Mouse (Mus musculus) small intestine, adult 2 months (tissue): Measurements from ENCODE around the gene Trim67. TPM values are rescaled to one million over a fixed set of nuclear protein-coding genes. Genes with fewer than 3 reads are reported as not detected.

Source experiments
- H3K27ac ChIP-seq: fragments of 200-500 bp; 2 replicates; pipeline ENCODE4 v1.5.1; 2012; ENCODE audit warnings: low read depth, low read length, control low read depth, inconsistent platforms; ENCODE audit not compliant: insufficient read depth
- H3K27me3 ChIP-seq: fragments of 200-500 bp; 2 replicates; pipeline ENCODE4 v1.6.1; 2012; ENCODE audit warnings: mild to moderate bottlenecking, moderate library complexity, low read length, inconsistent platforms; ENCODE audit not compliant: control insufficient read depth, insufficient read depth
- H3K36me3 ChIP-seq: fragments of 200-500 bp; 2 replicates; pipeline ENCODE4 v1.6.1; 2012; ENCODE audit warnings: mild to moderate bottlenecking, low read length, control low read depth, inconsistent platforms; ENCODE audit not compliant: control insufficient read depth, insufficient read depth
- H3K4me1 ChIP-seq: fragments of 200-500 bp; 2 replicates; pipeline ENCODE4 v1.6.1; 2012; ENCODE audit warnings: low read length, inconsistent platforms, mixed read lengths; ENCODE audit not compliant: control insufficient read depth, insufficient read depth, insufficient read length
- H3K4me3 ChIP-seq: fragments of 200-500 bp; 2 replicates; pipeline ENCODE4 v1.5.1; 2012; ENCODE audit warnings: low read depth, mild to moderate bottlenecking, control low read depth, inconsistent platforms, low read length, moderate library complexity
- CTCF ChIP-seq: fragments of 200-500 bp; IDR thresholded peaks from 2 replicates; pipeline ENCODE4 v1.5.1; 2012; ENCODE audit warnings: low read depth, mild to moderate bottlenecking, control low read depth, inconsistent platforms, low read length, moderate library complexity, mixed read lengths; ENCODE audit not compliant: insufficient replicate concordance, insufficient read length; ENCODE audit errors: extremely low read depth
- POLR2A ChIP-seq: fragments of 200-500 bp; IDR thresholded peaks from 2 replicates; pipeline ENCODE4 v1.6.1; 2012; ENCODE audit warnings: low read depth, mild to moderate bottlenecking, control low read depth, inconsistent platforms, low read length, moderate library complexity
- WGBS: fragments of 180-500 bp; shearing (Covaris S2); methylation state at CpG from one replicate; pipeline ENCODE4 v1.1.7; 2018; 5-methylcytosine and 5-hydroxymethylcytosine counted together
- polyA plus RNA-seq: library from polyadenylated mRNA; depleted of rRNA; stranded (reverse); fragments of >200 nt; gene quantifications from 2 replicates; pipeline ENCODE4 v1.2.3, GENCODE M21; 2012

Gene Trim67
- polyA plus RNA-seq, 1 experiment, result 0.05 TPM

DNA sequence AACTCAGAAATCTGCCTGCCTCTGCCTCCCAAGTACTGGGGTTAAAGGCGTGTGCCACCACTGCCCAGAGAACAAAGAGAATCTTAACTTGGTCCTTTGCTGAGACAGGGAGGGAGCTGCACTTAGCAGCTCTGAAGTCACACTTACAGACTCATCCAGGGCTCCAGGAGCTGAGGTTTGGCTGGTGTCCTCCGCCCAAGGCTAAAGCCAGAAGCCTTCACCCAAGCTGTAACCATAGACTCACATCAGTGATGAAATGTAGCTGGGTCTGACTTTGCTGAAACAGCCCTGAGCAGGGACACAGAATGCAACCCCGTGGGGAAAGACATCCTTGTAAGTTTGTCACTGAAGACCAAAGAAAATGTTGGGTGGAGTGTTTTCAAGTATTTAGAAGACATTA, 10.5 kb upstream of the Trim67 start:
- Histone ChIP-seq H3K36me3 (no peaks in the 10 kb centered on the region), H3K27ac (no peak overlapping the region)
- WGBS, result 78% methylated on average over 3 of the region's 3 CpGs

DNA sequence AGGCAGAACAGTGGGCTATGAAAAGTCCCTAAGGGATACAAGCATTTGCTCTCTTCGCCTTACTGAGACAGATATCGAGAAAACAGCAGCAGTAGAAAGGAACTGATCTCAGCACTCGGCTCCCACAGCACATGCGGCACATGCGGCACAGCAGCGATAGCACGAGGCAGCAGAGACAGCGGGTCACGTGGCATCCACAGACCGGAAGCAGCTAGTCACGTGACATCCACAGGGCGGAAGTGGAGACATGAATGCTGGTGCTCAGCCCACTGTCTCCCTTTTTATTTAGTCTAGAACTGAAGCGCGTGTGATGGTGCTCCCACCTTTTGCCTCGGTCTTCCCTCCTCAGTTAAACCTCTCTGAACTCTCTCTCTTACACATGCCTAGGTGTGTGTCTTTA, 9.7 kb upstream of the Trim67 start:
- no peak overlapping the region for H3K4me3 ChIP-seq
- H3K4me1 ChIP-seq, result no peaks in the 10 kb centered on the region
- H3K27me3 ChIP-seq, result no peaks in the 10 kb centered on the region
- TF ChIP-seq CTCF (no peak), POLR2A (no peak)
- WGBS, result 88% methylated on average over 15 of the region's 15 CpGs
- H3K36me3 ChIP-seq, result no peaks in the 10 kb centered on the region
- H3K27ac ChIP-seq, result no peak overlapping the region

More for the DNA sequence above, 10.5 kb upstream of the Trim67 start:
- H3K4me3 ChIP-seq, result no peak overlapping the region
- TF ChIP-seq CTCF (no peak), POLR2A (no peak)
- no peaks in the 10 kb centered on the region for H3K27me3 ChIP-seq
- no peaks in the 10 kb centered on the region for H3K4me1 ChIP-seq

DNA sequence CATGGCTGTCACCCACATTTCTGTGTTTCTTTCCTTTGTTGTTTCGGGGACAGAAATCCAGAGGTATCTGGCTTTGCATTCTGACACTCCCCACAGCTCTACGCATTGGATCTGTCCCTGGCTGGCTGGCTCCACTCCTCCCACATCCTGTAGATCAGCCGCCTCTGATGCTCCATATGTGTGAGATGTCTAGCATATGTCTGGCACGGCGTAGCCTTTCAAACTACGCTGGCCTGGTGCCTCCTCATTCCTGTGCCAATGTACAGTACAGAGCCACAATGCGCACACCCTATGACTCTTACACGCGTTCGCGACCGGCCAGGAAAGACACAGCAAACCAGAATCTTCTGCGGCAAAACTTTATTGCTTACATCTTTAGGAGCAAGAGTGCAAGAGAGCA, 8.3 kb upstream of the Trim67 start:
- Histone ChIP-seq H3K27ac (no peak overlapping the region), H3K4me3 (no peak overlapping the region), H3K36me3 (no peaks in the 10 kb centered on the region), H3K4me1 (no peaks in the 10 kb centered on the region), H3K27me3 (no peaks in the 10 kb centered on the region)
- no peak for TF ChIP-seq POLR2A
- TF ChIP-seq CTCF, result no peak
- 88% methylated on average over 13 of the region's 13 CpGs for WGBS

DNA sequence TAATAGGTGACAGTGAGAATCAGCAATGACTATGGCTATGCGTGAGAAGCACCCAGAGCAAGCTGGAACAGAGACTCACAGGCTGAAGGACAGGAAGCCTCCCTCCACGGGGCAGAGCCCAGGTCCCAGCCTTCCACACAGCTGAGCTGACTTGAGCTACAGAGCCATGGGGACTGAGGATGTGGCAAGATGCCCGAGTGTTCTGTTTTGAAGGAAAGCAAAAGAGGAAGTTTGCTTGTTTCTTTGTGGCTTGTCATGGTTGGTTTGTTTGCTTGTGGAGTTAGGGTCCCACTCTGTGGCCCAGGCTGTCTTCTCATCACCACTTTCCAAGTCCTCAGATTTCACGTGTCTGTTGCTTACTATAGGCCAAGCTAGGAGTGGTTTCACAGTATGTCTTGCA, 2.2 kb upstream of the Trim67 start:
- H3K27me3 ChIP-seq, result peaks cover 34% of the 10 kb centered on the region
- H3K36me3 ChIP-seq, result no peaks in the 10 kb centered on the region
- H3K27ac ChIP-seq, result no peak overlapping the region
- TF ChIP-seq CTCF (no peak), POLR2A (no peak)
- peaks cover 12% of the 10 kb centered on the region for H3K4me1 ChIP-seq
- no peak overlapping the region for H3K4me3 ChIP-seq
- WGBS, result 63% methylated on average over 4 of the region's 4 CpGs

DNA sequence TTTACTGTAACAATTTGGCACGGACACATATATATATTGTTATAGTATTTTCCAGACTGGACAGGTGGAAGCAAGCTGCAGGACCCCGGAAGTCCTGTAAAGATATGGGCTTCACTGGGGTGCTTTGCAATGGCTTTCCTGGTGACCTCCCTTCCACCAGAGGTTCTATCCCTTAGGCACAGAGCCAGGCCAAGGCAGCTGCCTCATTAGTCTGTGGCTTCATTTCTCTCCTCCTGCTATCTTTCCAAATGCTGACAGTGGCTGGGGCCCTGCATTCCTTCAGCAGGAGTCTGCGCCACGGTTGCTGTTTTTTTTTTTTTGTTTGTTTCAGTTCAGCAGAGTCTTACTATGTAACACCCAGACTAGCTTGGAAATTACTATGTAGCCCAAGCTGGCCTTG, 1.1 kb upstream of the Trim67 start:
- peaks cover 37% of the 10 kb centered on the region for H3K27me3 ChIP-seq
- H3K27ac ChIP-seq, result no peak overlapping the region
- no peaks in the 10 kb centered on the region for H3K36me3 ChIP-seq
- H3K4me1 ChIP-seq, result peaks cover 12% of the 10 kb centered on the region
- 46% methylated on average over 4 of the region's 4 CpGs for WGBS
- TF ChIP-seq CTCF (no peak), POLR2A (no peak)
- no peak overlapping the region for H3K4me3 ChIP-seq

DNA sequence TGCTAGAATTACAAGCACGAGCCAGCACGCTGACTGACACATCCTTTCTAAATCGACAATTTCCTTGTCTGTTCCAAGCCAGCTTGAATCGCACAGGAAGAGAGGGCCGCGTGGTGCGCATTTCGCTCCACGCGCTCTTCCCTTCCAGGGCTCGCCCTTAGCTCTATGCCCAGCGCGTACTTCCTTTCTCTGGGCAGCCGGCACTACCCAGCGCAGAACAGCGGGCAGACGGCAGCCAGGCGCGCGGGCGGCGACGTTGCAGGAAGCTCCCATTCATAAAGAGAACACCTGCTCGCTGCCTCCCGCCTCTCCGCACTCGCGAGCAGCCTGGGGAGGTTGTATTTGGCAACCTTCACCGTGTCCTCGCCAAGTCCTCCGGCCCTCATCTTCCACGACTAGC, 706 bp upstream of the Trim67 start:
- H3K27me3 ChIP-seq, result peaks cover 37% of the 10 kb centered on the region
- peak overlapping the region; percentile 54; the same call in 1 of the 2 replicates for H3K4me3 ChIP-seq
- H3K27ac ChIP-seq, result no peak overlapping the region
- H3K4me1 ChIP-seq, result peaks cover 12% of the 10 kb centered on the region
- no peak for TF ChIP-seq POLR2A
- TF ChIP-seq CTCF, result no peak
- H3K36me3 ChIP-seq, result no peaks in the 10 kb centered on the region
- WGBS, result under 1% methylated on average over 32 of the region's 32 CpGs

DNA sequence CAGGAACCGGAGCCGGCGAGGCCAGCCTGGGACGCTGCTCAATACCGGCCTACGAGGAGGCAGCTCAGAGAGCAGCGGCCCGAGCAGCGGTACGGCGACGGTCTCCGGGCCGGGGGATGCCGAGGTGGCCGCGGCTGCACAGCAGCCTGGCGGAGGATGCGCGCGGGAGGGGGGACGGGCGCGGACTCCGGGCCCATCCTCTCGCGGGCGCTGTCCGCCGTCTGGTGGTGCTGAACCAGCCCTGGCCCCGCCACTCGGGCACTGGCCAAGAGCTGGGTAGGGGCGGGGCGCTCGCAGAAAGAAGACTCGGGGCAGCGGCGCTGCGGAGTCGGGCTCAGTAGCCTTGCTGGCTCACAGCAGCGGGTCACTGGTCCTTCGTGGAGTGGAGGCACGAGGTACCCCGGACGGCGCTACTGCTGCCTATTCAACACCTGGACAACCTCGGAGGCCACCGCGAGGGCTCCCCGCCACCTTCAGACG, 320 bp downstream of the Trim67 start:
- Histone ChIP-seq H3K4me3 (peak overlapping the region; percentile 54), H3K27me3 (peaks cover 37% of the 10 kb centered on the region), H3K27ac (no peak overlapping the region), H3K36me3 (no peaks in the 10 kb centered on the region), H3K4me1 (peaks cover 12% of the 10 kb centered on the region)
- WGBS, result 1% methylated on average over 51 of the region's 51 CpGs
- TF ChIP-seq CTCF, result no peak
- no peak for TF ChIP-seq POLR2A
